Mouse (Mus musculus) megakaryocyte, embryonic 14.5 days (primary cell): ENCODE data around the gene Casp2.

Experiments
- FLI1 ChIP-seq: IDR thresholded peaks from 2 replicates; pipeline ENCODE4 v1.6.1; 2012; ENCODE audit warnings: low read length, inconsistent platforms, mixed read lengths
- GATA1 ChIP-seq: IDR thresholded peaks from 3 replicates; pipeline ENCODE4 v1.6.1; 2012; ENCODE audit warnings: mixed read lengths, low read length, inconsistent platforms, borderline replicate concordance

GRCm38 (mm10) chr6:42282865-42283528, 18.2 kb downstream of the Casp2 start:
- no peak for TF ChIP-seq GATA1
- no peak for TF ChIP-seq FLI1
